Mouse (Mus musculus): ENCODE results near the gene Gm45717. TPM values are rescaled to one million over a fixed set of nuclear protein-coding genes. Genes with fewer than 3 reads are reported as not detected.

Gene Gm45717
- not detected in 2 replicates for polyA plus RNA-seq (2021; fragmentation: Nextera tagmentation)
- long read RNA-seq, experiment 1 = 0 reads
- long read RNA-seq, experiment 2 = 0 reads

GRCm38 (mm10) chr7:140955758-140956555, at the start of gene Gm45717, which contains the start of gene Ifitm2:
TSS of gene Gm45717 (minus strand) at chr7:140955937.
TSS of gene Ifitm2 (minus strand) at chr7:140955987.

GRCm38 (mm10) chr7:140966921-140967320, 11.2 kb upstream of the Gm45717 start, which contains the start of gene Ifitm1:
TSS of gene Ifitm1 (plus strand) at chr7:140967221.

GRCm38 (mm10) chr7:140949824-140950530, 5.8 kb downstream of the Gm45717 start, which contains the start of gene Ifitm5:
TSS of gene Ifitm5 (minus strand) at chr7:140950291.

GRCm38 (mm10) chr7:140941222-140942051, 14.3 kb downstream of the Gm45717 start, which contains the start of gene Pgghg:
TSS of gene Pgghg (plus strand) at chr7:140941391.

GRCm38 (mm10) chr7:140920418-140921029, 35.2 kb downstream of the Gm45717 start, which contains the start of gene Nlrp6:
TSS of gene Nlrp6 (plus strand) at chr7:140920902.

GRCm38 (mm10) chr7:140900220-140900619, 55.5 kb downstream of the Gm45717 start, which contains the start of gene Cox8b:
TSS of gene Cox8b (minus strand) at chr7:140900446.

Other genes starting within 250 kb of the Gm45717 start
- gene Cyp2e1, start 192.2 kb downstream of the Gm45717 start, polyA plus RNA-seq (2021; fragmentation: Nextera tagmentation) = 0.65 and 1.8 TPM in 2 replicates
- 0.24 and 0.28 TPM in 2 replicates for gene Syce1, start 168.1 kb downstream of the Gm45717 start, polyA plus RNA-seq (2021; fragmentation: Nextera tagmentation)
- gene Zfp941, start 133.8 kb downstream of the Gm45717 start, polyA plus RNA-seq (2021; fragmentation: Nextera tagmentation) = 7.7 and 10.6 TPM in 2 replicates
- 2.4 and 3.5 TPM in 2 replicates for gene Urah, start 120.9 kb downstream of the Gm45717 start, polyA plus RNA-seq (2021; fragmentation: Nextera tagmentation)
- gene Scgb1c1, start 110.4 kb downstream of the Gm45717 start, polyA plus RNA-seq (2021; fragmentation: Nextera tagmentation) = 0.82 TPM in 1 of 2 replicates, not detected in the other
- not detected in 2 replicates for gene Odf3, start 108.1 kb downstream of the Gm45717 start, polyA plus RNA-seq (2021; fragmentation: Nextera tagmentation)
- gene Gm45785, start 99.6 kb downstream of the Gm45717 start, polyA plus RNA-seq (2021; fragmentation: Nextera tagmentation) = 3.0 TPM in 1 of 2 replicates, not detected in the other
- gene Ric8a, start 99.0 kb downstream of the Gm45717 start, polyA plus RNA-seq (2021; fragmentation: Nextera tagmentation) = 52.9 and 59.6 TPM in 2 replicates
- 72.6 and 88.5 TPM in 2 replicates for gene Bet1l, start 98.4 kb downstream of the Gm45717 start, polyA plus RNA-seq (2021; fragmentation: Nextera tagmentation)
- gene Psmd13, start 74.0 kb downstream of the Gm45717 start, polyA plus RNA-seq (2021; fragmentation: Nextera tagmentation) = 96.9 and 105 TPM in 2 replicates
- 114 and 117 TPM in 2 replicates for gene Sirt3, start 73.6 kb downstream of the Gm45717 start, polyA plus RNA-seq (2021; fragmentation: Nextera tagmentation)
- gene Cox8b, start 55.5 kb downstream of the Gm45717 start, polyA plus RNA-seq (2021; fragmentation: Nextera tagmentation) = 2.6 and 126 TPM in 2 replicates
- gene Nlrp6, start 35.0 kb downstream of the Gm45717 start, polyA plus RNA-seq (2021; fragmentation: Nextera tagmentation) = 0.16 and 0.31 TPM in 2 replicates
- 1.6 and 2.2 TPM in 2 replicates for gene Pgghg, start 14.5 kb downstream of the Gm45717 start, polyA plus RNA-seq (2021; fragmentation: Nextera tagmentation)
- not detected in 2 replicates for gene Ifitm5, start 5.6 kb downstream of the Gm45717 start, polyA plus RNA-seq (2021; fragmentation: Nextera tagmentation)
- gene Ifitm2, start 50 bp upstream of the Gm45717 start, polyA plus RNA-seq (2021; fragmentation: Nextera tagmentation) = 51.2 and 53.5 TPM in 2 replicates
- 4.4 and 5.5 TPM in 2 replicates for gene Ifitm1, start 11.3 kb upstream of the Gm45717 start, polyA plus RNA-seq (2021; fragmentation: Nextera tagmentation)
- gene Ifitm3, start 54.8 kb upstream of the Gm45717 start, polyA plus RNA-seq (2021; fragmentation: Nextera tagmentation) = 59.4 and 78.8 TPM in 2 replicates
- gene Ifitm6, start 62.0 kb upstream of the Gm45717 start, polyA plus RNA-seq (2021; fragmentation: Nextera tagmentation) = 0.31 TPM in 1 of 2 replicates, not detected in the other
- not detected in 2 replicates for gene Gm17387, start 73.2 kb upstream of the Gm45717 start, polyA plus RNA-seq (2021; fragmentation: Nextera tagmentation)
- 16.5 and 19.8 TPM in 2 replicates for gene B4galnt4, start 105.2 kb upstream of the Gm45717 start, polyA plus RNA-seq (2021; fragmentation: Nextera tagmentation)
- 0.25 and 0.46 TPM in 2 replicates for gene Pkp3, start 122.3 kb upstream of the Gm45717 start, polyA plus RNA-seq (2021; fragmentation: Nextera tagmentation)
- gene Sigirr, start 144.6 kb upstream of the Gm45717 start, polyA plus RNA-seq (2021; fragmentation: Nextera tagmentation) = 1.5 and 1.6 TPM in 2 replicates
- gene Ano9, start 161.9 kb upstream of the Gm45717 start, polyA plus RNA-seq (2021; fragmentation: Nextera tagmentation) = 0.04 TPM in 1 of 2 replicates, not detected in the other
- gene Ptdss2, start 166.4 kb upstream of the Gm45717 start, polyA plus RNA-seq (2021; fragmentation: Nextera tagmentation) = 38.2 and 41.7 TPM in 2 replicates
- gene Rnh1, start 216.9 kb upstream of the Gm45717 start, polyA plus RNA-seq (2021; fragmentation: Nextera tagmentation) = 64.0 and 68.9 TPM in 2 replicates
- gene Hras, start 238.1 kb upstream of the Gm45717 start, polyA plus RNA-seq (2021; fragmentation: Nextera tagmentation) = 44.0 and 48.3 TPM in 2 replicates
- gene Lrrc56, start 238.2 kb upstream of the Gm45717 start, polyA plus RNA-seq (2021; fragmentation: Nextera tagmentation) = 3.0 and 3.7 TPM in 2 replicates

All from layer of hippocampus, adult 6 months (tissue).